25 mouse cellular contexts compared by ENCODE assay signal in the genomic region with DNA sequence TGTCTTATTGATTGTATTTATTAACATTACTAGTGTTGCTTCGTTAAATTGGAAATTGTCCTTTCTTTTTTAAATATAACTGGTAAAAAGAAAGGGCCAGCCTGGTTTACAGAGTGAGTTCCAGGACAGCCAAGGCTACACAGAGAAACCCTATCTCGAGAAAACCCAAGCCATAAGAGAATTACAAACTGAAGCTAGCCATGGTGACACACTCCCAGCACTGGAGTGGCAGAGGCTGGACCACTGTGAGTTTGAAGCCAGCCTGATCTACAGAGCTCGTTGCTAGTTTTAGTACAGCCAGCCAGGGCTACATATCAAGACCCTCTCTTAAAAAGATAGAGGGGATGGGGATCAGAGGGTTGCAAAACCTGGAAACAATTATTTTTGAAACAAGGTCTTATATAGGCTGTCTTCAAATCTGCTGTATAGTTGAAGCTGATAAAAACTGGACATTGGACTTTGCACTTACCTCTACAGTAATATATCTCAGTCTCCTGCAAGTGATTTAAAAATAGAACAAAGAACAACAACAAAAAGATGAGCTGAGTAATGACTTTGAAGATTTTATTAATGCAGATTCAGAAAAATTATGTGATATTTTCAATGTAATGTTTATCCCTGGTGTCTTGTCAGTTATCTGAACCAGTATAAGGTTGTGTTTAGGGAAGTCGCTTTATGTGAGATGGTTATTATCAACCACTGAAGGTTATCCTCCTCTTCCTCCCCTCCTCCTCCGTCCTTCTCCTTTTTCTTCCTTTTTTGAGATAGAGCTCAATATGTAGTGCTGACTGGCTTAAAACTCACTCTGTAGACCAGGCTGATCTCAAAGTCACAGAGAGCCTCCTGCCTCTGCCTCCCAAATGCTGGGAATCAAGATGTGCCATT. TPM values are rescaled to one million over a fixed set of nuclear protein-coding genes. Genes with fewer than 3 reads are reported as not detected.
A peak's percentile ranks its signal among the peaks of the same experiment; 100 is the strongest.
DNase-seq lines count a peak whose midpoint lies in the region; ATAC-seq and TF ChIP-seq lines count a peak whose summit lies in the region.
"Had no signal": no experiment of that assay in that cellular context is flagged by ENCODE, and none has a peak within 500 bp of the region (broad histone marks: within the 10 kb centered on the region; RNA-seq: fewer than 3 reads in every experiment).

No protein-coding gene starts in this region.

- 87% methylated on average over 5 of the region's 5 CpGs for WGBS in intestine, embryonic 15.5 days
- WGBS in intestine, postnatal 0 days = 64% methylated on average over 5 of the region's 5 CpGs

- TF ChIP-seq RAD21 in MEL (IDR thresholded peaks at IDR 0.05; ENCODE audit: low read depth, low read length) = no peak

- intact Hi-C loops in heart, postnatal 25 days (cut with DNase I) = no loop called here

- peaks cover 14% of the 10 kb centered on the region in 2 experiments for H3K36me3 ChIP-seq in MEL (ENCODE audit: control insufficient read depth in 1 of 2, insufficient read depth in 2 of 2, low read length in 2 of 2)
- H3K36me3 ChIP-seq in intestine, embryonic 15.5 days = peaks cover 14% of the 10 kb centered on the region; the same call in 1 of the 2 replicates
- H3K36me3 ChIP-seq in intestine, postnatal 0 days (ENCODE audit: control insufficient read depth, insufficient read depth) = peaks cover 42% of the 10 kb centered on the region

- H3K4me2 ChIP-seq in intestine, embryonic 15.5 days (replicated peaks) = no peak overlapping the region
- H3K4me2 ChIP-seq in intestine, postnatal 0 days (replicated peaks; ENCODE audit: low read depth) = no peak overlapping the region
- H3K4me2 ChIP-seq: embryonic facial prominence, embryonic 13.5 days; embryonic facial prominence, embryonic 15.5 days; forebrain, embryonic 12.5 days had no signal

- H3K27me3 ChIP-seq in MEL (ENCODE audit: control insufficient read depth in 1 of 2, insufficient read depth in 2 of 2, low read length in 2 of 2) = no peaks in the 10 kb centered on the region
- H3K27me3 ChIP-seq in intestine, embryonic 15.5 days (replicated peaks) = no peaks in the 10 kb centered on the region
- H3K27me3 ChIP-seq in intestine, postnatal 0 days (replicated peaks; ENCODE audit: control insufficient read depth, insufficient read depth, low read length) = no peaks in the 10 kb centered on the region
- H3K27me3 ChIP-seq: embryonic facial prominence, embryonic 13.5 days; embryonic facial prominence, embryonic 15.5 days; forebrain, embryonic 12.5 days; Patski had no signal

- TF ChIP-seq CTCF in MEL (IDR thresholded peaks at IDR 0.05 in 2 of 3, conservative IDR thresholded peaks at IDR 0.05 in 1 of 3; ENCODE audit: control insufficient read depth in 1 of 3, insufficient read depth in 1 of 3, low read depth in 2 of 3, low read length in 3 of 3, poor library complexity in 1 of 3, severe bottlenecking in 1 of 3) = no peak
- TF ChIP-seq CTCF in intestine, postnatal 0 days (IDR thresholded peaks at IDR 0.05; ENCODE audit: low read depth) = no peak

- peak; percentile 59 for ATAC-seq in intestine, embryonic 15.5 days
- peak; percentile 77 for ATAC-seq in intestine, postnatal 0 days
- ATAC-seq in megakaryocyte, adult 5-6 weeks (ENCODE audit: poor library complexity, severe bottlenecking) = no peak
- ATAC-seq: activated CD4-positive, CD25-positive, alpha-beta regulatory T cell, adult 4 months; forebrain, embryonic 14.5 days; forebrain, embryonic 16.5 days; Patski had no signal

- H3K79me2 ChIP-seq in MEL (ENCODE audit: control insufficient read depth, insufficient read depth, low read length, poor library complexity) = peaks cover 2% of the 10 kb centered on the region

- TF ChIP-seq EP300 in MEL (IDR thresholded peaks at IDR 0.05; ENCODE audit: low read depth in 1 of 2, low read length in 2 of 2) = peak; percentile 67 to 84

- peak; percentile 52 for DNase-seq in MEL (ENCODE audit: low read depth, low spot score)
- no peak for DNase-seq in heart, postnatal 25 days (ENCODE audit: low spot score)
- DNase-seq in retina, embryonic 14.5 days (ENCODE audit: low spot score) = no peak
- DNase-seq: adrenal gland, adult 2 months; adrenal gland, postnatal 10 days; adrenal gland, postnatal 25 days; cerebellum, adult 11 months; cerebellum, adult 18-20 months; cerebellum, adult 8-10 months; cerebellum, adult 9-11 months; cerebellum, postnatal 14 days; cerebellum, postnatal 36 days; embryo, embryonic 11 days had no signal

- no peak for TF ChIP-seq POLR2A in MEL (IDR thresholded peaks at IDR 0.05; ENCODE audit: control insufficient read depth in 1 of 2, insufficient read depth in 1 of 2, low read depth in 1 of 2, low read length in 2 of 2, poor library complexity in 1 of 2)

- peak overlapping the region; percentile 33; the same call in 1 of the 2 replicates for H3K27ac ChIP-seq in MEL (ENCODE audit: control insufficient read depth, low read depth, low read length)
- H3K27ac ChIP-seq in intestine, embryonic 15.5 days = no peak overlapping the region
- peak overlapping the region; percentile 50; the same call in 1 of the 2 replicates for H3K27ac ChIP-seq in intestine, postnatal 0 days (ENCODE audit: low read depth, low read length)
- H3K27ac ChIP-seq: embryonic facial prominence, embryonic 13.5 days; embryonic facial prominence, embryonic 15.5 days; forebrain, embryonic 10.5 days; forebrain, embryonic 12.5 days had no signal

- H3K9ac ChIP-seq in MEL (ENCODE audit: control insufficient read depth, low read depth, low read length, poor library complexity, severe bottlenecking) = no peak overlapping the region
- no peak overlapping the region for H3K9ac ChIP-seq in intestine, embryonic 15.5 days
- no peak overlapping the region for H3K9ac ChIP-seq in intestine, postnatal 0 days (ENCODE audit: low read depth, low read length)
- H3K9ac ChIP-seq: embryonic facial prominence, embryonic 13.5 days; embryonic facial prominence, embryonic 15.5 days; forebrain, embryonic 12.5 days had no signal

- no peaks in the 10 kb centered on the region for H3K9me3 ChIP-seq in MEL (replicated peaks; ENCODE audit: insufficient read depth, low read length)
- no peaks in the 10 kb centered on the region for H3K9me3 ChIP-seq in intestine, embryonic 15.5 days
- H3K9me3 ChIP-seq in intestine, postnatal 0 days (ENCODE audit: control insufficient read depth) = no peaks in the 10 kb centered on the region
- H3K9me3 ChIP-seq: embryonic facial prominence, embryonic 13.5 days; embryonic facial prominence, embryonic 15.5 days; forebrain, embryonic 10.5 days; forebrain, embryonic 12.5 days had no signal

- peaks cover 0 to 12% of the 10 kb centered on the region in 2 experiments; a peak in 2 of 4 replicates for H3K4me1 ChIP-seq in MEL (ENCODE audit: control insufficient read depth in 1 of 2, insufficient read depth in 2 of 2, low read length in 2 of 2)
- H3K4me1 ChIP-seq in intestine, embryonic 15.5 days (replicated peaks) = no peaks in the 10 kb centered on the region
- H3K4me1 ChIP-seq in intestine, postnatal 0 days (replicated peaks; ENCODE audit: control insufficient read depth, insufficient read depth, low read length) = no peaks in the 10 kb centered on the region
- H3K4me1 ChIP-seq: embryonic facial prominence, embryonic 13.5 days; embryonic facial prominence, embryonic 15.5 days; forebrain, embryonic 10.5 days; forebrain, embryonic 12.5 days had no signal

- no peak overlapping the region for H3K4me3 ChIP-seq in MEL (ENCODE audit: control insufficient read depth in 1 of 2, insufficient read depth in 1 of 2, low read depth in 2 of 2, low read length in 2 of 2)
- H3K4me3 ChIP-seq in intestine, embryonic 15.5 days (replicated peaks) = no peak overlapping the region
- no peak overlapping the region for H3K4me3 ChIP-seq in intestine, postnatal 0 days (ENCODE audit: low read depth, low read length)
- H3K4me3 ChIP-seq: embryonic facial prominence, embryonic 13.5 days; embryonic facial prominence, embryonic 15.5 days; erythroblast, embryonic 14.5 days; forebrain, embryonic 10.5 days; forebrain, embryonic 12.5 days had no signal

RNA-seq across cellular contexts. Expression of gene Lrrc57, which starts 7.2 kb away (rescaled TPM):
- 8.1 and 11.1 TPM in 2 replicates for total RNA-seq in MEL (2012; rRNA removed)
- 10 to 100 TPM in 1 of 2 experiments, not detected in 1; 17.5 TPM for polyA plus RNA-seq in MEL (2012; ENCODE audit: insufficient read depth in 1 of 2, insufficient read length in 2 of 2, low read depth in 1 of 2, low replicate concordance in 2 of 2, missing spikeins in 1 of 2)
- polyA plus RNA-seq in intestine, embryonic 15.5 days (2015; fragmentation: Nextera tagmentation; extraction: Ambion mirVana) = 20.3 and 20.5 TPM in 2 replicates
- polyA plus RNA-seq in intestine, postnatal 0 days (2015; fragmentation: Nextera tagmentation; extraction: Ambion mirVana) = 23.6 and 24.7 TPM in 2 replicates
- 10 to 100 TPM; 14.6 to 15.3 TPM for total RNA-seq in heart, postnatal 25 days (2021)
- total RNA-seq in megakaryocyte, adult 5-6 weeks (2015) = 21.2 and 24.6 TPM in 2 replicates
- 19.6 and 21.3 TPM in 2 replicates for total RNA-seq in megakaryocyte, adult 5-6 weeks (2017)

RNA-seq across cellular contexts. Expression of gene Haus2, which starts 7.3 kb away (rescaled TPM):
- 15.8 and 16.7 TPM in 2 replicates for total RNA-seq in MEL (2012; rRNA removed)
- 10 to 100 TPM in 1 of 2 experiments, not detected in 1; 14.5 TPM for polyA plus RNA-seq in MEL (2012; ENCODE audit: insufficient read depth in 1 of 2, insufficient read length in 2 of 2, low read depth in 1 of 2, low replicate concordance in 2 of 2, missing spikeins in 1 of 2)
- polyA plus RNA-seq in intestine, embryonic 15.5 days (2015; fragmentation: Nextera tagmentation; extraction: Ambion mirVana) = 21.3 and 22.3 TPM in 2 replicates
- polyA plus RNA-seq in intestine, postnatal 0 days (2015; fragmentation: Nextera tagmentation; extraction: Ambion mirVana) = 11.1 and 11.6 TPM in 2 replicates
- total RNA-seq in heart, postnatal 25 days (2021) = 1 to 10 TPM; 8.6 to 9.3 TPM
- 15.6 and 20.1 TPM in 2 replicates for total RNA-seq in megakaryocyte, adult 5-6 weeks (2015)
- 7.8 and 12.1 TPM in 2 replicates for total RNA-seq in megakaryocyte, adult 5-6 weeks (2017)

RNA-seq across cellular contexts. Expression of gene Stard9, which starts 12.4 kb away (rescaled TPM):
- 0.46 and 0.50 TPM in 2 replicates for total RNA-seq in MEL (2012; rRNA removed)
- 1 to 10 TPM in 1 of 2 experiments, not detected in 1; 1.1 TPM for polyA plus RNA-seq in MEL (2012; ENCODE audit: insufficient read depth in 1 of 2, insufficient read length in 2 of 2, low read depth in 1 of 2, low replicate concordance in 2 of 2, missing spikeins in 1 of 2)
- polyA plus RNA-seq in intestine, embryonic 15.5 days (2015; fragmentation: Nextera tagmentation; extraction: Ambion mirVana) = 2.9 and 3.3 TPM in 2 replicates
- 1.6 and 2.4 TPM in 2 replicates for polyA plus RNA-seq in intestine, postnatal 0 days (2015; fragmentation: Nextera tagmentation; extraction: Ambion mirVana)
- 1 to 10 TPM; 8.2 to 9.7 TPM for total RNA-seq in heart, postnatal 25 days (2021)
- total RNA-seq in megakaryocyte, adult 5-6 weeks (2015) = 23.6 and 26.2 TPM in 2 replicates
- 16.4 and 20.9 TPM in 2 replicates for total RNA-seq in megakaryocyte, adult 5-6 weeks (2017)

RNA-seq across cellular contexts. Expression of gene Snap23, which starts 49.0 kb away (rescaled TPM):
- 41.5 and 50.8 TPM in 2 replicates for total RNA-seq in MEL (2012; rRNA removed)
- 10 to 100 TPM in 1 of 2 experiments, not detected in 1; 81.5 TPM for polyA plus RNA-seq in MEL (2012; ENCODE audit: insufficient read depth in 1 of 2, insufficient read length in 2 of 2, low read depth in 1 of 2, low replicate concordance in 2 of 2, missing spikeins in 1 of 2)
- 47.2 and 51.0 TPM in 2 replicates for polyA plus RNA-seq in intestine, embryonic 15.5 days (2015; fragmentation: Nextera tagmentation; extraction: Ambion mirVana)
- 39.0 and 43.0 TPM in 2 replicates for polyA plus RNA-seq in intestine, postnatal 0 days (2015; fragmentation: Nextera tagmentation; extraction: Ambion mirVana)
- 10 to 100 TPM; 58.5 to 63.4 TPM for total RNA-seq in heart, postnatal 25 days (2021)
- total RNA-seq in megakaryocyte, adult 5-6 weeks (2015) = 91.5 and 104 TPM in 2 replicates
- 110 and 138 TPM in 2 replicates for total RNA-seq in megakaryocyte, adult 5-6 weeks (2017)

RNA-seq across cellular contexts. Expression of gene Zfp106, which starts 52.9 kb away (rescaled TPM):
- total RNA-seq in MEL (2012; rRNA removed) = 63.9 and 78.8 TPM in 2 replicates
- 100 to 1,000 TPM in 1 of 2 experiments, 10 to 100 TPM in 1; 80.6 to 130 TPM for polyA plus RNA-seq in MEL (2012; ENCODE audit: insufficient read depth in 1 of 2, insufficient read length in 2 of 2, low read depth in 1 of 2, low replicate concordance in 2 of 2, missing spikeins in 1 of 2)
- 46.1 and 46.5 TPM in 2 replicates for polyA plus RNA-seq in intestine, embryonic 15.5 days (2015; fragmentation: Nextera tagmentation; extraction: Ambion mirVana)
- polyA plus RNA-seq in intestine, postnatal 0 days (2015; fragmentation: Nextera tagmentation; extraction: Ambion mirVana) = 24.8 and 27.0 TPM in 2 replicates
- 100 to 1,000 TPM; 423 to 433 TPM for total RNA-seq in heart, postnatal 25 days (2021)
- 73.6 and 82.4 TPM in 2 replicates for total RNA-seq in megakaryocyte, adult 5-6 weeks (2015)
- 57.3 and 84.2 TPM in 2 replicates for total RNA-seq in megakaryocyte, adult 5-6 weeks (2017)
